Mouse (Mus musculus) bone marrow, adult 2 months (tissue): ENCODE data around the gene Fam205a2. TPM values are rescaled to one million over a fixed set of nuclear protein-coding genes. Genes with fewer than 3 reads are reported as not detected.
"Not testable (repeated sequence)": the region's sequence is repeated elsewhere in the genome, so short reads cannot be mapped to it uniquely, and the experiment has no call there.

Experiments
- H3K27ac ChIP-seq: fragments of 200-500 bp; 2 replicates; pipeline ENCODE4 v1.5.1; 2012; ENCODE audit warnings: low read depth, mild to moderate bottlenecking, control low read depth, inconsistent platforms, low read length; ENCODE audit not compliant: control insufficient read depth, poor library complexity, insufficient read depth
- H3K4me1 ChIP-seq: fragments of 200-500 bp; 2 replicates; pipeline ENCODE4 v1.6.1; 2011; ENCODE audit warnings: low read length; ENCODE audit not compliant: control insufficient read depth, insufficient read depth
- H3K4me3 ChIP-seq: fragments of 200-500 bp; replicated peaks from 2 replicates; pipeline ENCODE3; 2011; ENCODE audit warnings: mild to moderate bottlenecking, low read depth, low read length, control low read depth; ENCODE audit not compliant: control insufficient read depth
- WGBS: fragments of 180-500 bp; shearing (Covaris S2); methylation state at CpG from one replicate; pipeline ENCODE4 v1.1.7; 2018; 5-methylcytosine and 5-hydroxymethylcytosine counted together
- polyA plus RNA-seq: library from polyadenylated mRNA; stranded (reverse); fragments of >200 nt; gene quantifications from 2 replicates; pipeline ENCODE4 v1.2.4, GENCODE M21; 2011; ENCODE audit warnings: low replicate concordance; ENCODE audit not compliant: missing spikeins, insufficient read depth, insufficient read length

Gene Fam205a2
- not detected in 2 replicates for polyA plus RNA-seq

DNA sequence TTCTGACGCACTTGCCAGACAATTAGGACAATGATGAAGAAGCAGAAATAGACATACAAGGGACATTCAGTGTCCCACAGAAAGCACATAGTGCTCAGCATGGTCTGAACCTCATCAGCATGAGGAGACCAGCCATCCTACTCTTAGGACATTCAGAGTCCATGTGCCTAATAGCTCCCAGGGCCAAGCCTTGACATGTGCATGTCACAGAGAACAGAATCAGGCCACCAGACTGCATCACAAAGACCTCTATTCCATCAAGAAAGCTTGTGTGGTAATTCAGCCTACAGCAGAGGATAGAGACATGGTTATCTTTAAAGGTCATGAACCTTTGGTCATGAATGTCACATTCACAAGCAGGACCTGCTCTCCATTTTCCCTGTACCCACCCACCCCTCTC is at the start of gene Fam205a2:
Gene Fam205a2 (minus strand): TSS at position 101 of the 400 bp plus-strand sequence.
- H3K4me3 ChIP-seq, H3K4me1 ChIP-seq, H3K27ac ChIP-seq: not testable (repeated sequence)
- WGBS = no CpG with 5 or more reads among the region's 1 CpGs

Other genes with a start within 250 kb of the Fam205a2 start
- not detected in 2 replicates for gene Gm21953, start 233.9 kb downstream of the Fam205a2 start, polyA plus RNA-seq
- gene Fam205a3, start 209.8 kb downstream of the Fam205a2 start, polyA plus RNA-seq = not detected in 2 replicates
- gene Gm21586, start 88.8 kb downstream of the Fam205a2 start, polyA plus RNA-seq = not detected in 2 replicates
- gene Gm2163, start 61.4 kb downstream of the Fam205a2 start, polyA plus RNA-seq = not detected in 2 replicates
- gene Gm10591, start 84.0 kb upstream of the Fam205a2 start, polyA plus RNA-seq = not detected in 2 replicates
- gene Gm2564, start 101.5 kb upstream of the Fam205a2 start, polyA plus RNA-seq = not detected in 2 replicates
- not detected in 2 replicates for gene Ccl27b, start 127.1 kb upstream of the Fam205a2 start, polyA plus RNA-seq
- gene Il11ra2, start 133.7 kb upstream of the Fam205a2 start, polyA plus RNA-seq = not detected in 2 replicates
- not detected in 2 replicates for gene 4930578G10Rik, start 207.4 kb upstream of the Fam205a2 start, polyA plus RNA-seq
- gene Ccl19, start 228.4 kb upstream of the Fam205a2 start, polyA plus RNA-seq = 3.8 TPM in 1 of 2 replicates, not detected in the other
- gene Ccl21a, start 245.8 kb upstream of the Fam205a2 start, polyA plus RNA-seq = not detected in 2 replicates